Mouse (Mus musculus): Measurements from ENCODE around the gene Mei1. TPM values are rescaled to one million over a fixed set of nuclear protein-coding genes. Genes with fewer than 3 reads are reported as not detected.

Gene Mei1
- total and polyA plus RNA-seq, 3 experiments, result 0.05 TPM; not detected in 2

- Histone ChIP-seq H3K4me3 (ENCODE audit: low read depth, low read length) (no peak within 1 kb of the TSS), H3K36me3 (replicated peaks) (peaks cover 93% of the 10 kb centered on the region), H3K27me3 (ENCODE audit: insufficient read depth, low read length) (no peaks in the 10 kb centered on the region), H3K9me3 (replicated peaks) (no peaks in the 10 kb centered on the region), H3K4me1 (ENCODE audit: insufficient read depth, low read depth, low read length) (peaks cover 24% of the 10 kb centered on the region; the same call in 1 of the 2 replicates)
- ATAC-seq (ENCODE audit: extremely low read depth, insufficient number of reproducible peaks, low FRiP score, poor library complexity, severe bottlenecking) (no peak), DNase-seq (ENCODE audit: low spot score) (no peak)
- no peak for TF ChIP-seq TAL1 (conservative IDR thresholded peaks at IDR 0.05; ENCODE audit: low read depth, low read length)
- no peak for TF ChIP-seq GATA2 (IDR thresholded peaks at IDR 0.05; ENCODE audit: borderline replicate concordance, low read depth, low read length)
- no peak for TF ChIP-seq GATA1 (IDR thresholded peaks at IDR 0.05; ENCODE audit: borderline replicate concordance, low read length)
- no peak for TF ChIP-seq CTCF (IDR thresholded peaks at IDR 0.05; ENCODE audit: low read depth, low read length)
Measured at GRCm38 (mm10) chr15:82033762-82034161, 36.0 kb upstream of the Mei1 start, which contains the start of gene Desi1. Gene Desi1, minus strand, starts transcription at chr15:82033862.

GRCm38 (mm10) chr15:82035904-82036689 lies 33.7 kb upstream of the Mei1 start:
- Histone ChIP-seq H3K4me3 (ENCODE audit: low read depth, low read length) (no peak overlapping the region), H3K27me3 (ENCODE audit: insufficient read depth, low read length) (no peaks in the 10 kb centered on the region), H3K4me1 (ENCODE audit: insufficient read depth, low read depth, low read length) (peaks cover 26% of the 10 kb centered on the region), H3K9me3 (replicated peaks) (no peaks in the 10 kb centered on the region), H3K36me3 (replicated peaks) (peaks cover 93% of the 10 kb centered on the region)
- TF ChIP-seq CTCF (IDR thresholded peaks at IDR 0.05; ENCODE audit: low read depth, low read length) (no peak), POLR2AphosphoS5 (IDR thresholded peaks at IDR 0.05; ENCODE audit: insufficient replicate concordance, low read depth, low read length) (no peak), GATA1 (IDR thresholded peaks at IDR 0.05; ENCODE audit: borderline replicate concordance, low read length) (no peak), TAL1 (conservative IDR thresholded peaks at IDR 0.05; ENCODE audit: low read depth, low read length) (no peak), GATA2 (IDR thresholded peaks at IDR 0.05; ENCODE audit: borderline replicate concordance, low read depth, low read length) (no peak)
- DNase-seq (ENCODE audit: low spot score), result no peak
- no peak for ATAC-seq (ENCODE audit: extremely low read depth, insufficient number of reproducible peaks, low FRiP score, poor library complexity, severe bottlenecking)

- ATAC-seq (ENCODE audit: extremely low read depth, insufficient number of reproducible peaks, low FRiP score, poor library complexity, severe bottlenecking) (peak; percentile 40; the same call in 1 of the 2 replicates), DNase-seq (ENCODE audit: low spot score) (peak; percentile 11)
- Histone ChIP-seq H3K4me1 (ENCODE audit: insufficient read depth, low read depth, low read length) (peaks cover 45% of the 10 kb centered on the region), H3K9me3 (replicated peaks) (no peaks in the 10 kb centered on the region), H3K4me3 (ENCODE audit: low read depth, low read length) (no peak overlapping the region), H3K36me3 (replicated peaks) (peaks cover 80% of the 10 kb centered on the region), H3K27me3 (ENCODE audit: insufficient read depth, low read length) (no peaks in the 10 kb centered on the region)
- TF ChIP-seq TAL1 (conservative IDR thresholded peaks at IDR 0.05; ENCODE audit: low read depth, low read length), result no peak
- TF ChIP-seq CTCF (IDR thresholded peaks at IDR 0.05; ENCODE audit: low read depth, low read length), result peak; percentile 85
Measured at GRCm38 (mm10) chr15:82040650-82041049, 29.1 kb upstream of the Mei1 start.

GRCm38 (mm10) chr15:82044166-82044784 lies 25.5 kb upstream of the Mei1 start:
- peaks cover 43% of the 10 kb centered on the region for H3K4me1 ChIP-seq (ENCODE audit: insufficient read depth, low read depth, low read length)
- no peak for ATAC-seq (ENCODE audit: extremely low read depth, insufficient number of reproducible peaks, low FRiP score, poor library complexity, severe bottlenecking)
- DNase-seq (ENCODE audit: low spot score), result no peak
- peaks cover 5% of the 10 kb centered on the region for H3K27me3 ChIP-seq (ENCODE audit: insufficient read depth, low read length)
- no peak overlapping the region; the same call in 1 of the 2 replicates for H3K4me3 ChIP-seq (ENCODE audit: low read depth, low read length)
- H3K9me3 ChIP-seq (replicated peaks), result no peaks in the 10 kb centered on the region
- peaks cover 55% of the 10 kb centered on the region for H3K36me3 ChIP-seq (replicated peaks)
- TF ChIP-seq TAL1 (conservative IDR thresholded peaks at IDR 0.05; ENCODE audit: low read depth, low read length), result no peak
- TF ChIP-seq POLR2AphosphoS5 (IDR thresholded peaks at IDR 0.05; ENCODE audit: insufficient replicate concordance, low read depth, low read length), result no peak
- TF ChIP-seq GATA2 (IDR thresholded peaks at IDR 0.05; ENCODE audit: borderline replicate concordance, low read depth, low read length), result no peak
- TF ChIP-seq CTCF (IDR thresholded peaks at IDR 0.05; ENCODE audit: low read depth, low read length), result no peak
- no peak for TF ChIP-seq GATA1 (IDR thresholded peaks at IDR 0.05; ENCODE audit: borderline replicate concordance, low read length)

- TF ChIP-seq GATA2 (IDR thresholded peaks at IDR 0.05; ENCODE audit: borderline replicate concordance, low read depth, low read length), result no peak
- no peak for TF ChIP-seq TAL1 (conservative IDR thresholded peaks at IDR 0.05; ENCODE audit: low read depth, low read length)
- DNase-seq (ENCODE audit: low spot score) (peak; percentile 33), ATAC-seq (ENCODE audit: extremely low read depth, insufficient number of reproducible peaks, low FRiP score, poor library complexity, severe bottlenecking) (0 out of 2 replicates have a peak, but pooled peaks have one; percentile 26)
Measured at GRCm38 (mm10) chr15:82046246-82046891, 23.4 kb upstream of the Mei1 start.

GRCm38 (mm10) chr15:82047080-82047883 lies 22.5 kb upstream of the Mei1 start, which contains the start of gene Snu13:
Gene Snu13, minus strand, starts transcription at chr15:82047598.
- Histone ChIP-seq H3K27me3 (ENCODE audit: insufficient read depth, low read length) (peaks cover 19% of the 10 kb centered on the region), H3K9me3 (replicated peaks) (no peaks in the 10 kb centered on the region), H3K4me3 (ENCODE audit: low read depth, low read length) (peak within 1 kb of the TSS; percentile 96), H3K4me1 (ENCODE audit: insufficient read depth, low read depth, low read length) (peaks cover 33% of the 10 kb centered on the region), H3K36me3 (replicated peaks) (peaks cover 33% of the 10 kb centered on the region)
- TF ChIP-seq GATA2 (IDR thresholded peaks at IDR 0.05; ENCODE audit: borderline replicate concordance, low read depth, low read length) (no peak), POLR2AphosphoS5 (IDR thresholded peaks at IDR 0.05; ENCODE audit: insufficient replicate concordance, low read depth, low read length) (no peak), GATA1 (IDR thresholded peaks at IDR 0.05; ENCODE audit: borderline replicate concordance, low read length) (no peak), CTCF (IDR thresholded peaks at IDR 0.05; ENCODE audit: low read depth, low read length) (no peak), TAL1 (conservative IDR thresholded peaks at IDR 0.05; ENCODE audit: low read depth, low read length) (no peak)
- DNase-seq (ENCODE audit: low spot score), result peak; percentile 71
- peak; percentile 70 for ATAC-seq (ENCODE audit: extremely low read depth, insufficient number of reproducible peaks, low FRiP score, poor library complexity, severe bottlenecking)

More at GRCm38 (mm10) chr15:82046246-82046891, 23.4 kb upstream of the Mei1 start:
- H3K4me1 ChIP-seq (ENCODE audit: insufficient read depth, low read depth, low read length), result peaks cover 33% of the 10 kb centered on the region
- H3K9me3 ChIP-seq (replicated peaks), result no peaks in the 10 kb centered on the region
- H3K36me3 ChIP-seq (replicated peaks), result peaks cover 36% of the 10 kb centered on the region
- peak overlapping the region; percentile 96 for H3K4me3 ChIP-seq (ENCODE audit: low read depth, low read length)
- H3K27me3 ChIP-seq (ENCODE audit: insufficient read depth, low read length), result peaks cover 14% of the 10 kb centered on the region

All from G1E (cell line).